Mouse (Mus musculus) cortical plate, adult 2 months (tissue): ENCODE results near the gene Wnk1. TPM values are rescaled to one million over a fixed set of nuclear protein-coding genes. Genes with fewer than 3 reads are reported as not detected.
A peak's percentile ranks its signal among the peaks of the same experiment; 100 is the strongest.

Experiments used
- H3K27ac ChIP-seq: fragments of 200-500 bp; 2 replicates; pipeline ENCODE4 v1.5.1; 2012; ENCODE audit warnings: low read length, control low read depth, inconsistent platforms; ENCODE audit not compliant: insufficient read depth
- H3K4me1 ChIP-seq: fragments of 200-500 bp; 2 replicates; pipeline ENCODE4 v1.6.1; 2011; ENCODE audit warnings: low read length; ENCODE audit not compliant: control insufficient read depth, insufficient read depth
- H3K4me3 ChIP-seq: fragments of 200-500 bp; 2 replicates; pipeline ENCODE4 v1.5.1; 2011; ENCODE audit warnings: mild to moderate bottlenecking, low read length, control low read depth; ENCODE audit not compliant: insufficient read depth
- CTCF ChIP-seq: fragments of 200-500 bp; IDR thresholded peaks from 2 replicates; pipeline ENCODE4 v1.5.1; 2011; ENCODE audit warnings: mild to moderate bottlenecking, control low read depth, low read length; ENCODE audit not compliant: insufficient read depth; ENCODE audit errors: extremely low read depth
- POLR2A ChIP-seq: fragments of 200-500 bp; IDR thresholded peaks from 2 replicates; pipeline ENCODE4 v1.6.1; 2011; ENCODE audit warnings: mild to moderate bottlenecking, low read length, control low read depth; ENCODE audit not compliant: insufficient read depth; ENCODE audit errors: extremely low read depth
- polyA plus RNA-seq: library from polyadenylated mRNA; depleted of rRNA; stranded (reverse); fragments of >200 nt; gene quantifications from 2 replicates; pipeline ENCODE4 v1.2.3, GENCODE M21; 2012

Wnk1 gene
- polyA plus RNA-seq, 1 experiment: 206 TPM

DNA sequence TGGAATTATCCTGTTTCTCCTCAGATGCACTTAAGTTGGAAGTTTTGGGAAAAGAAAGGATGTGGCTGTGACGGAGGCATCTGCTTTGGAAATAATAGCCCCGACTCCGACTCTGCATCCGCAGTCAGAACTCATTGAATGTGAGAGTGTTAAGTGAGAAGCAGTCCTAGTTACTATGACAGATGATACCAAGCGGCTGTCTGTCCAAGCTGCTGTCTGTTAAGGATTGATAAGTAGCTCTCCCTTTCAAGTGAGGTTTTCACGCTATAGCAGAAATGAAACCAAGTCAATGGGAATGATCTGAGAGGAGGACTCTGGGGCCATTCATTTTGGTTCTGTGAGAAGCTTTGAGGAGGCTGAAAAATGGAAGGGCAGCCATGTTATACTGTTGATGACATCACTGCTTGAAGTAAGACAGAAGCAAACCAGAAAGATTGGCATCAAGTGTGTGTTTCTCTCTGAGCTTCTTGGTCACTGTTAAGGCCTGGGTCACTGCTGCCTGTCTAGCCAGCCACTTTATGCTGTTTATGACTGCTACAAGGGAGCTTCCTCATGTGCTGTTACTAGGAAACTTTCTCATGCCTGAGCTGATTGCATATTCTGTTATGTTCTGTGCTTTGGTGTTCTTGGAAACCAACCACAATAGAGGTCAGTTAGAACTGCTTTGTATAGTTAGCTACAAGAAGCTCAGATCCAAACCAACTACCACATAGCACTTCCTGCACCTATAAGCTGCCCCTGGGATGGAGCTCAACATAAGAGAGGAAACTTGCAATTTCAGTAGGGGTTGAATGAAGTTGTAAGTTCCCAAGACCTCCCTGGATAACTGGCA is 38.4 kb upstream of the Wnk1 start:
- no peak overlapping the region for H3K27ac ChIP-seq

DNA sequence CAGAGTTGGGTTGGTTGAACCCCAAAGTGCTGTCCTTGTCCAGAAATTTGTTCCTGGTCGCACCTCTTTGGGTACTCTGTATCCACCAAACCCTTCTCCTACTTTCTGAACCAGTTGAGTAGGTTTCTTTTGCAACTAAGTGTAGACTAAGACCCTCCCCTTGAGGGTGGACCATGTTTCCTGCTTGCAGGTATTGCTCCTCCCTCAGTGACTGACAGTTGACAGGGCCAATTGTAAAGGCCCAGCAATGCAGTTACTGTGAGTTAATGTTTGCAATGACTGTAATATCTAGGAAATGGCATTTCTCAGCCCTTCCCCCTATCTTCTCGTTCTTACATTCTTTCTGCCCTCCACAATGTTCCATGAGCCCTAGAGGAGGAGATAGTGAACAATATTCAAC is 34.2 kb upstream of the Wnk1 start:
- no peaks in the 10 kb centered on the region for H3K4me1 ChIP-seq
- no peak overlapping the region for H3K4me3 ChIP-seq
- no peak overlapping the region for H3K27ac ChIP-seq
- TF ChIP-seq POLR2A (no peak), CTCF (no peak)

More for the DNA sequence above, 38.4 kb upstream of the Wnk1 start:
- Histone ChIP-seq H3K4me3 (no peak overlapping the region), H3K4me1 (no peaks in the 10 kb centered on the region)
- TF ChIP-seq POLR2A (no peak), CTCF (no peak)

DNA sequence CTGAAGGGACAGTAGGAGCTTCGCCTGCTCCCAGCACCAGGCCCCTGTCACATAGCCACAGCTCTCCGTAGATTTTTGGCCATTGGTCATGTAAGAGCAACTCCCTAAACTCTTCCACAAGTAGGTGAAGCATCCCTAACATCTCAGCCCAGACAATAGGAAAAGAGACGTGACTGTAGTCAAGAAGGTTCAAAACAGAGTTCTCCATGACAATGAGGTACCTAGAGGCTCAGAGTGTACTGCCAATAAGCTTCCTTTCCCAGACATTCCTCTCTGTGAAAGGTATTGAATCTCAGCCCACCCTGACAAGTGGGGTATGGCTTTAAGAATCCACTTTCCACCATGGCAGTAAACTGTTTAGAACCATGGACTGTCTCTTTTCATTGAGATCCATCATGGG is 31.1 kb upstream of the Wnk1 start:
- H3K4me3 ChIP-seq: no peak overlapping the region
- TF ChIP-seq CTCF: no peak
- no peak for TF ChIP-seq POLR2A
- no peaks in the 10 kb centered on the region for H3K4me1 ChIP-seq
- no peak overlapping the region for H3K27ac ChIP-seq

DNA sequence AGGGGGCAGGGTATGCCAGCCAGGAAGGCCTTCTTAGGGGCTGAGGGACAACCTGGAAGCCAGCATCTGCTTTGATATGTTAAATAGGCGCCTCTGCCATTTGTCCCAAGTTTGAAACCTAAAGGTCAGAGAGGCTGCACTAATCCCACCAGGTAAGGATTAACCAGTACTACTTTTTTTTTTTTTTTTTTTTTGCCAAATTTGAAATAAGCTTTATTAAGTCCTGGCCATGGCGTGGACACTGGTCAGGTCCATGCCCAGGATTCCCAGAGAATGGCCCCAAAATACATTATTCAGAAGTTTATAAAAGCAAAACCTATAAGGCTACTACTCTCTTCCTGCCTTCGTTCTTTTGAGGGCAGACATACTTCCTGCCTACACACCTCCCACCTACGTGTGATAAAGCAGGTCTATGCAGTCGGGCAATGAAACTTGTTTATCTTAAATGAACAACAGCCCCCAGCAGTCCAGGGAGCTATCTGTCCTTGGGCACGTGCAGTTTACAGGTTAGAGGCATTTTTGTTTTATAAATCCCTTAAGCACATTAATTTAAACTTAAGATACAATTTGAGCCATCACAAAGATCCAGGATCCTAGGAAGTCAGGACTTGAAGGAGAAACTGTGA is 27.2 kb upstream of the Wnk1 start:
- Histone ChIP-seq H3K4me3 (no peak overlapping the region), H3K4me1 (no peaks in the 10 kb centered on the region), H3K27ac (no peak overlapping the region)
- no peak for TF ChIP-seq POLR2A
- no peak for TF ChIP-seq CTCF

DNA sequence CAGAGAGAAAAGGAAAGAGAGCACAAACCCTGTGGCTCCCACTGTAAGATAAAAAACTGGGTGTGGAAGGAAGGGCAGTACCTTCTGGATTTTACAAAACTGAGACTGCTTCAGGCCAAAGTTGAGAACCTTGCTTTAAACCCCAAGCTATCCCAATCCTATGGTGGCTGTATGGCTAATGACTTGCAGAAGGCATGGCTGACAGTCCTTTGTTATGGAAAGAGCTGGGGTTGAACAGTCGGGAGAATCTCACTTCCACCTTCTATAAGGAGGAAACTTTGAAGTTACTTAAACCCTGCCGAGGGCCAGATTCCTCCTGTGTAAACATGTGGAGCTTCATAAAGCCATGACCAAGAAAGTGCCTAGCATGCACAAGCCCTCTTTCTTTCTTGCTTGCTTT is 26.2 kb upstream of the Wnk1 start:
- no peaks in the 10 kb centered on the region for H3K4me1 ChIP-seq
- TF ChIP-seq CTCF (no peak), POLR2A (no peak)
- peak overlapping the region; percentile 56 for H3K27ac ChIP-seq
- no peak overlapping the region for H3K4me3 ChIP-seq

DNA sequence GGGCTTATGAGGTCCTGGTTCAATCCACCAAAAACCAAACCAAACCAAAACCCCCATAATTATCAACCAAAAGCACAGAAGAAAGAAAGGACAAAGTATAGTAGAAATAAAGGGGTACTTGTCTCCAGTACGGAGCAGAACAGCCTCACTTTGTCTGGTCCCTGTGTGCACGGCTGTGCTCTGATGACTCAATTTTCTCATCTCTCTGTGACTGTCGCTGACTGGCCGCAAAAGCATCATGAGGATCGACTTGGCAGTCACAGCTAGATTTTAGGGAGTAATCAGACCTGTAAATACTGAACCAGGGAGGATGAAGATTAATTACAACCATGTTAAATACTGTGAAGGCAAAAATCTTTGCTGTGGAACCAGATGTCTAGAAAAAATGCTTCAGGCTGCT is 24.5 kb upstream of the Wnk1 start:
- H3K4me3 ChIP-seq: no peak overlapping the region
- peak overlapping the region; percentile 68 for H3K27ac ChIP-seq
- no peaks in the 10 kb centered on the region for H3K4me1 ChIP-seq
- TF ChIP-seq CTCF: no peak
- TF ChIP-seq POLR2A: no peak

- no peak overlapping the region for H3K4me3 ChIP-seq
- TF ChIP-seq POLR2A (no peak), CTCF (no peak)
- no peaks in the 10 kb centered on the region for H3K4me1 ChIP-seq
- H3K27ac ChIP-seq: no peak overlapping the region
Measured at GRCm38 (mm10) chr6:120055666-120056540, 17.4 kb upstream of the Wnk1 start.

GRCm38 (mm10) chr6:120054412-120054811 is 15.9 kb upstream of the Wnk1 start:
- TF ChIP-seq CTCF (no peak), POLR2A (no peak)
- Histone ChIP-seq H3K27ac (no peak overlapping the region), H3K4me3 (no peak overlapping the region), H3K4me1 (no peaks in the 10 kb centered on the region)

DNA sequence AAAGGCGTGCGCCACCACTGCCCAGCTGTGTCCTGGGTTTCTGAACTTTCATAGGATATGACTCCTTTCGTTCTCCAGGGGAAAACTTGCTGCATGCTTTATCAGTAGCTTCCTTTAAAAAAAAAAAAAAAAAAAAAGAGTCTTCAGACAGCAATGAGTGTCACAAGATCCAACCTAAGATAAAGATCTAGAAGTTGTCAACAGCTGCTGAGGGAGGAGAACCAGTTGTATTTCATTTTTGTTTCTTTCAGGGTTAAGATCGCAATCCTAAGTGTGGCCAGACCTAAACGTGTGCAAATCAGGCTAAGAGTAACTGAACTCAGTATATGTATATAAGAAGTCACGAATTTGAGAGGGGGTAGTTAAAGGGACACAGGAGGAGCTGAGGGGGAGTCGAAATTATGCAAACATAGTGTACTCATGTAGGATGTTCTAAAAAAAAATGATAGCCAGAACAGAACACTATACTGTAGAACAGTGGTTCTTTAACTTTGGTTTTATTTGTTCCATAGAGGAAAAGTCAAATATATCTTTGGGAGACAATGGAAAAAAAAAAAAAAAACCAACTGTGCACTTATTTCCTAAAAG is 9.3 kb upstream of the Wnk1 start:
- no peak overlapping the region for H3K27ac ChIP-seq
- no peaks in the 10 kb centered on the region for H3K4me1 ChIP-seq
- no peak overlapping the region for H3K4me3 ChIP-seq
- TF ChIP-seq CTCF (no peak), POLR2A (no peak)

DNA sequence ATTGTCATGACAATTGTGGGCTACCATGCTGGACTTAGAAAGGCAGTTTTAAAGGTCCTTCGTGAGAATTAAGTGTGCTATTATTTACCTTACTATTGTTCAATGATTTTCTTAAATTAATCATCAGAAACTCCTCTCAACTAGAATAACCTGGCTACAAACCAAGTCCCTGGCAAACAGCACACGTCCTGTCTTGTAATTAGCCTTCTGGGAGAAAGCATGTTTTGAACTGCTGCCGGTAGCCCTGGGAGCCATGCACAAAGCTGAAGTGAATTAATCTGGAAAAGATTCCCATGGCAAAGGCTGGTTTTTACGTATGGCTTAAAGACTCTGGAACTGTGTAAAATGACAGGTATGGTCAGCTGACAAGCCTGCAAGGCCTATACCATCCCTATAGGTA is 6.9 kb upstream of the Wnk1 start:
- no peaks in the 10 kb centered on the region for H3K4me1 ChIP-seq
- no peak overlapping the region for H3K4me3 ChIP-seq
- no peak overlapping the region for H3K27ac ChIP-seq
- TF ChIP-seq POLR2A (no peak), CTCF (no peak)
